ENCODE assay signal across 29 mouse cellular contexts in genomic region chr2:92350686-92351085, GRCm38 (mm10). TPM values are rescaled to one million over a fixed set of nuclear protein-coding genes. Genes with fewer than 3 reads are reported as not detected.
DNase-seq lines count a peak whose midpoint lies in the region; ATAC-seq and TF ChIP-seq lines count a peak whose summit lies in the region.
"Had no signal": no experiment of that assay in that cellular context is flagged by ENCODE, and none has a peak within 500 bp of the region (broad histone marks: within the 10 kb centered on the region; RNA-seq: fewer than 3 reads in every experiment).

No protein-coding gene starts in this region.

- H3K4me1 ChIP-seq in kidney, postnatal 0 days (replicated peaks; ENCODE audit: insufficient read depth, low read length) = no peaks in the 10 kb centered on the region
- H3K4me1 ChIP-seq: embryonic facial prominence, embryonic 13.5 days; forebrain, embryonic 15.5 days; limb, embryonic 15.5 days; stomach, embryonic 15.5 days had no signal

- H3K27ac ChIP-seq in gastrocnemius, adult 2 months = peak overlapping the region; percentile 83
- peak overlapping the region; percentile 34; the same call in 1 of the 2 replicates for H3K27ac ChIP-seq in kidney, postnatal 0 days
- H3K27ac ChIP-seq: embryonic facial prominence, embryonic 13.5 days; forebrain, embryonic 10.5 days; forebrain, embryonic 15.5 days; heart, adult 2 months; limb, embryonic 15.5 days; stomach, embryonic 15.5 days had no signal

- no peak overlapping the region for H3K4me3 ChIP-seq in gastrocnemius, adult 2 months
- no peak overlapping the region for H3K4me3 ChIP-seq in kidney, postnatal 0 days (replicated peaks; ENCODE audit: low read depth, low read length)
- H3K4me3 ChIP-seq: embryonic facial prominence, embryonic 13.5 days; forebrain, embryonic 10.5 days; forebrain, embryonic 15.5 days; heart, adult 2 months; heart, embryonic 12.5 days; limb, embryonic 15.5 days; stomach, embryonic 15.5 days had no signal

- no peaks in the 10 kb centered on the region for H3K9me3 ChIP-seq in kidney, postnatal 0 days (replicated peaks; ENCODE audit: low read length)
- H3K9me3 ChIP-seq: embryonic facial prominence, embryonic 13.5 days; forebrain, embryonic 10.5 days; forebrain, embryonic 15.5 days; heart, embryonic 12.5 days; limb, embryonic 15.5 days; stomach, embryonic 15.5 days had no signal

- no peak for DNase-seq in gastrocnemius, adult 2 months
- DNase-seq in gastrocnemius, adult 8-10 months (ENCODE audit: low spot score in 2 of 2) = no peak
- no peak for DNase-seq in kidney, postnatal 0 days (ENCODE audit: low spot score)
- no peak for DNase-seq in kidney, postnatal 4 days
- DNase-seq in adrenal gland, adult 8-10 months = peak; percentile 75
- DNase-seq in adrenal gland, postnatal 36 days = peak; percentile 46 to 60
- no peak for DNase-seq in lung, postnatal 36 days
- no peak for DNase-seq in lung, postnatal 14 days
- DNase-seq: cerebellum, adult 8-10 months; cerebellum, postnatal 25 days; heart, adult 2 months; kidney, adult 18-20 months; layer of hippocampus, postnatal 36 days; left cerebral cortex, postnatal 4 days; lung, embryonic 14.5 days; right cerebral cortex, postnatal 25 days; thymus, postnatal 25 days had no signal

- no peaks in the 10 kb centered on the region for H3K27me3 ChIP-seq in kidney, postnatal 0 days (ENCODE audit: insufficient read depth, low read length)
- H3K27me3 ChIP-seq: embryonic facial prominence, embryonic 13.5 days; forebrain, embryonic 15.5 days; heart, embryonic 12.5 days; limb, embryonic 15.5 days; stomach, embryonic 15.5 days had no signal

- H3K4me2 ChIP-seq in kidney, postnatal 0 days (ENCODE audit: low read length) = no peak overlapping the region
- H3K4me2 ChIP-seq: embryonic facial prominence, embryonic 13.5 days; forebrain, embryonic 15.5 days; heart, embryonic 12.5 days; hindbrain, embryonic 14.5 days; limb, embryonic 15.5 days; lung, embryonic 14.5 days; midbrain, embryonic 11.5 days; stomach, embryonic 15.5 days had no signal

- 33% methylated on average over 5 of the region's 5 CpGs for WGBS in kidney, postnatal 0 days

- TF ChIP-seq CTCF in gastrocnemius, adult 2 months (IDR thresholded peaks at IDR 0.05) = no peak
- TF ChIP-seq CTCF in kidney, postnatal 0 days (IDR thresholded peaks at IDR 0.05; ENCODE audit: low read depth) = no peak

- no peak overlapping the region for H3K9ac ChIP-seq in kidney, postnatal 0 days (ENCODE audit: low read depth, low read length)
- H3K9ac ChIP-seq: embryonic facial prominence, embryonic 13.5 days; forebrain, embryonic 15.5 days; heart, embryonic 12.5 days; hindbrain, embryonic 14.5 days; limb, embryonic 15.5 days; lung, embryonic 14.5 days; stomach, embryonic 15.5 days had no signal

- intact Hi-C loops in gastrocnemius, adult 2 months (cut with DNase I) = loop anchor here (5.0 kb wide), 1 partner anchor 87 kb away; no protein-coding TSS in a partner anchor

- peaks cover 27% of the 10 kb centered on the region for H3K36me3 ChIP-seq in kidney, postnatal 0 days (ENCODE audit: insufficient read depth, low read length)

- peak; percentile 29; the same call in 1 of the 2 replicates for ATAC-seq in kidney, postnatal 0 days (replicated peaks; ENCODE audit: low FRiP score, low read depth)
- ATAC-seq: CD4-positive, CD25-positive, alpha-beta regulatory T cell, adult 4 months; forebrain, embryonic 15.5 days; midbrain, embryonic 16.5 days had no signal

RNA-seq across cellular contexts. Expression of gene Pex16, which starts 23.8 kb away (rescaled TPM):
- total RNA-seq in gastrocnemius, adult 2 months (2021) = 10 to 100 TPM; 15.9 to 19.5 TPM
- 10 to 100 TPM; 17.0 to 19.5 (median 17.7) TPM for total RNA-seq in gastrocnemius, adult 8-10 months (2022)
- 34.3 and 36.8 TPM in 2 replicates for polyA plus RNA-seq in kidney, postnatal 0 days (2015; fragmentation: Nextera tagmentation; extraction: Ambion mirVana)
- total RNA-seq in adrenal gland, adult 8-10 months (2022) = 100 to 1,000 TPM in 2 of 4 experiments, 10 to 100 TPM in 2; 63.1 to 281 (median 138) TPM
- 100 to 1,000 TPM in 1 of 2 experiments, 10 to 100 TPM in 1; 97.3 to 224 TPM for total RNA-seq in adrenal gland, postnatal 36 days (2021)

RNA-seq across cellular contexts. Expression of gene Large2, which starts 24.0 kb away (rescaled TPM):
- total RNA-seq in gastrocnemius, adult 2 months (2021) = under 1 TPM in 1 of 2 experiments, not detected in 1; 0.64 TPM
- under 1 TPM in 2 of 4 experiments, not detected in 2; 0.65 to 0.99 TPM for total RNA-seq in gastrocnemius, adult 8-10 months (2022)
- 30.6 and 34.3 TPM in 2 replicates for polyA plus RNA-seq in kidney, postnatal 0 days (2015; fragmentation: Nextera tagmentation; extraction: Ambion mirVana)
- 1 to 10 TPM in 3 of 4 experiments, under 1 TPM in 1; 0.40 to 4.6 (median 2.1) TPM for total RNA-seq in adrenal gland, adult 8-10 months (2022)
- 1 to 10 TPM in 1 of 2 experiments, under 1 TPM in 1; 0.79 to 2.4 TPM for total RNA-seq in adrenal gland, postnatal 36 days (2021)
- total RNA-seq: heart, adult 2 months; megakaryocyte, adult 5-6 weeks; neutrophil, adult 5-6 weeks had no signal
- polyA plus RNA-seq: CD4-positive, CD25-positive, alpha-beta regulatory T cell, adult 4 months had no signal

RNA-seq across cellular contexts. Expression of gene 1700029I15Rik, which starts 31.7 kb away (rescaled TPM):
- total RNA-seq in gastrocnemius, adult 2 months (2021) = 1 to 10 TPM in 1 of 2 experiments, under 1 TPM in 1; 0.69 to 1.1 TPM
- 1 to 10 TPM in 2 of 4 experiments, under 1 TPM in 2; 0.24 to 1.3 (median 1.0) TPM for total RNA-seq in gastrocnemius, adult 8-10 months (2022)
- polyA plus RNA-seq in kidney, postnatal 0 days (2015; fragmentation: Nextera tagmentation; extraction: Ambion mirVana) = 1.8 and 2.5 TPM in 2 replicates
- 10 to 100 TPM in 2 of 4 experiments, 1 to 10 TPM in 2; 8.0 to 18.6 (median 10.3) TPM for total RNA-seq in adrenal gland, adult 8-10 months (2022)
- total RNA-seq in adrenal gland, postnatal 36 days (2021) = 10 to 100 TPM in 1 of 2 experiments, 1 to 10 TPM in 1; 6.2 to 10.0 TPM

RNA-seq across cellular contexts. Expression of gene Mapk8ip1, which starts 50.4 kb away (rescaled TPM):
- 1 to 10 TPM; 3.0 to 3.9 TPM for total RNA-seq in gastrocnemius, adult 2 months (2021)
- total RNA-seq in gastrocnemius, adult 8-10 months (2022) = 1 to 10 TPM; 1.7 to 2.5 (median 2.3) TPM
- polyA plus RNA-seq in kidney, postnatal 0 days (2015; fragmentation: Nextera tagmentation; extraction: Ambion mirVana) = 25.9 and 28.2 TPM in 2 replicates
- 10 to 100 TPM; 34.6 to 43.3 (median 38.7) TPM for total RNA-seq in adrenal gland, adult 8-10 months (2022)
- total RNA-seq in adrenal gland, postnatal 36 days (2021) = 10 to 100 TPM; 30.9 to 35.1 TPM
- total RNA-seq: neutrophil, adult 5-6 weeks had no signal

Comparison
In these comparisons a context has a peak if more than half of its experiments do, and no peak if none do; other contexts are left out.
1. DNase-seq: peak in adrenal gland, adult 8-10 months (single experiment) and adrenal gland, postnatal 36 days (2 of 2); none in gastrocnemius, adult 2 months (single experiment), gastrocnemius, adult 8-10 months (0 of 2), kidney, postnatal 0 days (single experiment), kidney, postnatal 4 days (0 of 2), lung, postnatal 36 days (single experiment) and lung, postnatal 14 days (single experiment).